Mouse (Mus musculus) ES-Bruce4 (cell line): ENCODE results near the gene Hhipl1.
A peak's percentile ranks its signal among the peaks of the same experiment; 100 is the strongest.

Experiments used
- CTCF ChIP-seq: IDR thresholded peaks from one replicate; pipeline ENCODE4 v1.8.1; 2011; ENCODE audit warnings: low read depth, low read length
- EP300 ChIP-seq: IDR thresholded peaks from 2 replicates; pipeline ENCODE4 v1.6.1; 2011; ENCODE audit warnings: low read depth, low read length; ENCODE audit not compliant: insufficient read depth
- POLR2A ChIP-seq: IDR thresholded peaks from one replicate; pipeline ENCODE4 v1.8.1; 2011; ENCODE audit warnings: low read length; ENCODE audit not compliant: insufficient read depth

GRCm38 (mm10) chr12:108307553-108307952 lies 1.5 kb downstream of the Hhipl1 start:
- TF ChIP-seq EP300, result no peak
- TF ChIP-seq CTCF, result peak; percentile 65
- no peak for TF ChIP-seq POLR2A
